Mouse (Mus musculus): ENCODE measurements around the gene Chaf1a. TPM values are rescaled to one million over a fixed set of nuclear protein-coding genes. Genes with fewer than 3 reads are reported as not detected.

The Chaf1a gene
- total RNA-seq, 2 experiments from 2014 or later = 2.7 to 3.3 TPM

GRCm38 (mm10) chr17:56034726-56035100 is 5.5 kb upstream of the Chaf1a start:
- peak overlapping the region; percentile 96; the same call in 1 of the 2 replicates for H3K27ac ChIP-seq
- DNase-seq (ENCODE audit: low spot score in 2 of 2) = no peak
- peak overlapping the region; percentile 100; the same call in 1 of the 2 replicates for H3K4me3 ChIP-seq
- no peak for TF ChIP-seq CTCF (conservative IDR thresholded peaks at IDR 0.05)

GRCm38 (mm10) chr17:56035216-56035615 is 5.0 kb upstream of the Chaf1a start:
- H3K4me3 ChIP-seq = peak overlapping the region; percentile 100
- no peak for DNase-seq (ENCODE audit: low spot score in 2 of 2)
- H3K27ac ChIP-seq = peak overlapping the region; percentile 96; the same call in 1 of the 2 replicates
- TF ChIP-seq CTCF (conservative IDR thresholded peaks at IDR 0.05) = no peak

- TF ChIP-seq CTCF (conservative IDR thresholded peaks at IDR 0.05) = peak; percentile 96
- Histone ChIP-seq H3K4me3 (peak within 1 kb of the TSS; percentile 100), H3K27ac (peak within 1 kb of the TSS; percentile 96)
- DNase-seq (ENCODE audit: low spot score in 2 of 2) = peak; percentile 99 to 100
Observed at GRCm38 (mm10) chr17:56036176-56036900, 3.9 kb upstream of the Chaf1a start, which contains the start of gene Sh3gl1. Gene Sh3gl1, minus strand, starts transcription at chr17:56036635.

GRCm38 (mm10) chr17:56036901-56037287 is 3.3 kb upstream of the Chaf1a start:
- H3K27ac ChIP-seq = peak overlapping the region; percentile 48; the same call in 1 of the 2 replicates
- TF ChIP-seq CTCF (conservative IDR thresholded peaks at IDR 0.05) = peak; percentile 1
- DNase-seq (ENCODE audit: low spot score in 2 of 2) = no peak
- peak overlapping the region; percentile 35 for H3K4me3 ChIP-seq

GRCm38 (mm10) chr17:56038583-56039261 is 1.5 kb upstream of the Chaf1a start:
- Histone ChIP-seq H3K4me3 (no peak overlapping the region), H3K27ac (no peak overlapping the region)
- DNase-seq (ENCODE audit: low spot score in 2 of 2) = no peak
- no peak for TF ChIP-seq CTCF (conservative IDR thresholded peaks at IDR 0.05)

- H3K4me3 ChIP-seq = peak overlapping the region; percentile 69
- TF ChIP-seq CTCF (conservative IDR thresholded peaks at IDR 0.05) = no peak
- no peak for DNase-seq (ENCODE audit: low spot score in 2 of 2)
- H3K27ac ChIP-seq = peak overlapping the region; percentile 63; the same call in 1 of the 2 replicates
Observed at GRCm38 (mm10) chr17:56039345-56039744, 894 bp upstream of the Chaf1a start.

- Histone ChIP-seq H3K4me3 (peak overlapping the region; percentile 69), H3K27ac (no peak overlapping the region)
- TF ChIP-seq CTCF (conservative IDR thresholded peaks at IDR 0.05) = no peak
- DNase-seq (ENCODE audit: low spot score in 2 of 2) = no peak
Observed at GRCm38 (mm10) chr17:56040857-56041163, 571 bp downstream of the Chaf1a start.

GRCm38 (mm10) chr17:56051369-56051768 is 11.1 kb downstream of the Chaf1a start:
- TF ChIP-seq CTCF (conservative IDR thresholded peaks at IDR 0.05) = no peak
- H3K27ac ChIP-seq = no peak overlapping the region
- DNase-seq (ENCODE audit: low spot score in 2 of 2) = no peak
- H3K4me3 ChIP-seq = no peak overlapping the region

- H3K27ac ChIP-seq = no peak overlapping the region
- no peak for DNase-seq (ENCODE audit: low spot score in 2 of 2)
- no peak for TF ChIP-seq CTCF (conservative IDR thresholded peaks at IDR 0.05)
- H3K4me3 ChIP-seq = no peak overlapping the region
Observed at GRCm38 (mm10) chr17:56054938-56055337, 14.7 kb downstream of the Chaf1a start.

- DNase-seq (ENCODE audit: low spot score in 2 of 2) = no peak
- Histone ChIP-seq H3K27ac (no peak overlapping the region), H3K4me3 (no peak overlapping the region)
- no peak for TF ChIP-seq CTCF (conservative IDR thresholded peaks at IDR 0.05)
Observed at GRCm38 (mm10) chr17:56055945-56056678, 15.9 kb downstream of the Chaf1a start.

- TF ChIP-seq CTCF (conservative IDR thresholded peaks at IDR 0.05) = peak; percentile 38
- no peak overlapping the region for H3K4me3 ChIP-seq
- H3K27ac ChIP-seq = peak overlapping the region; percentile 32; the same call in 1 of the 2 replicates
- DNase-seq (ENCODE audit: low spot score in 2 of 2) = no peak
Observed at GRCm38 (mm10) chr17:56057381-56058120, 17.3 kb downstream of the Chaf1a start.

- no peak for TF ChIP-seq CTCF (conservative IDR thresholded peaks at IDR 0.05)
- H3K27ac ChIP-seq = no peak overlapping the region
- no peak overlapping the region for H3K4me3 ChIP-seq
- DNase-seq (ENCODE audit: low spot score in 2 of 2) = no peak
Observed at GRCm38 (mm10) chr17:56062081-56062480, 21.8 kb downstream of the Chaf1a start.

Measured in layer of hippocampus, adult 2 months (tissue).